Mouse (Mus musculus): ENCODE measurements around the gene Pik3c2b.
"Not testable (repeated sequence)": the region's sequence is repeated elsewhere in the genome, so short reads cannot be mapped to it uniquely, and the experiment has no call there.

Gene Pik3c2b

DNA sequence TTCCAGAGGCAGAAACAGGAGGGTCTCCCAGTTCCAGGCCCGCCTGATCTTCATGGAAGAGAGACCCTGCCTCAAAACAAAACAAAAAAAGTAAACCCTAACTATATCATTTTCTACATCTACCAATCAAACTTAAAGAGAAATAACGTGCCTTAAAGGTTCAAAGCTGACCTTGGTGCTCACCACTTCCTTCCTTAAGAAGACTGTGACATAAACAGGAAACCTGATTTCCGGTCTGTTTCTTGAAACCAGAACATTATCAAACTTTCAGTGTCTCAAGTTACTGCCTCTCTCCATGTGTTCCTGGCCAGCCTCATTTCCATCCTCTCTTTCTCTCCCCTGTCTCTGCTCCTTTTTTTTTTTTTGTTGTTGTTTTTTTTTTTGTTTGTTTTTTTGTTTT lies 15.7 kb upstream of the Pik3c2b start:
- in situ Hi-C loops (cut with MboI; ENCODE audit: low pct_unique_long_range_greater_than_20kb in 1 of 2, low sequenced_read_pairs in 2 of 2, unreplicated experiment in 1 of 2) = no loop called here

DNA sequence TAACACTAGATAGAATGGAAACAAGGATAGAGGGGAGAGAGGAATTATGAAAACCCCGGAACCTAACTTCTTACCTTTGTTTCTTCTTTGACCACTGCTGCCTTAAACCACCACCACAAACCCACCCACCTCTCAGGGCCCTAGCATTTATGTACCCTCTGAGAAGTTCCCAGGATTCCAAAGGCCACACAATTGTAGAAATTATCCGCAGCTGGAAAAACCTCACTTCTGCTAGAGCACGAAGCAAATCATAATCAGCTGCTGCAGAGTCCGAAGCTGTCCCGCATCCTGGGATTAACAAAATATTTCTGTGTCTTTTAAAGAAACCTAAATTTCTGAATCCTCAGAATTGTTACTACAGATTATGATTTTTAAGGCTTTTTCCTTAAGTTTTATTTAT lies 15.0 kb upstream of the Pik3c2b start, which contains the start of gene Mdm4:
TSS of gene Mdm4 (minus strand) at position 101 of the 400 bp plus-strand sequence.
- in situ Hi-C loops (cut with MboI; ENCODE audit: low pct_unique_long_range_greater_than_20kb in 1 of 2, low sequenced_read_pairs in 2 of 2, unreplicated experiment in 1 of 2) = no loop called here

- in situ Hi-C loops (cut with MboI; ENCODE audit: low pct_unique_long_range_greater_than_20kb in 1 of 2, low sequenced_read_pairs in 2 of 2, unreplicated experiment in 1 of 2) = no loop called here
Observed at GRCm38 (mm10) chr1:133032981-133033315, 12.5 kb upstream of the Pik3c2b start.

- in situ Hi-C loops (cut with MboI; ENCODE audit: low pct_unique_long_range_greater_than_20kb in 1 of 2, low sequenced_read_pairs in 2 of 2, unreplicated experiment in 1 of 2) = no loop called here
Observed at GRCm38 (mm10) chr1:133033316-133034090, 12.0 kb upstream of the Pik3c2b start.

DNA sequence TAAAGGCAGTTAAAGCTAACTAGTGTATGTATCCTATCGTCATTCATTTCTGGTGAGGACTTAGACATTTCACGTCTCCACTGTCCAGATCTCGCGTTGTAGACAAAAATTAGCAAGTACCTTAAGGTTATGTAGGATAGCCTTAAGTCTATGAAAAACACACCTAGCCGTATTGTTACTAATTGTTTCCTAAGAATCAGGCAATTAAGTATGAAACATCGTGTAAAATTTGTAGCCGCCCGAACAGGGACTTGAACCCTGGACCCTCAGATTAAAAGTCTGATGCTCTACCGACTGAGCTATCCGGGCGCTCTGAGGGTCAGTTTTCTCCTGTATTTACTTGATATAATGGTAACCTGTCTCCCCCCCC lies 11.4 kb upstream of the Pik3c2b start:
- in situ Hi-C loops (cut with MboI; ENCODE audit: low pct_unique_long_range_greater_than_20kb in 1 of 2, low sequenced_read_pairs in 2 of 2, unreplicated experiment in 1 of 2) = no loop called here

- in situ Hi-C loops (cut with MboI; ENCODE audit: low pct_unique_long_range_greater_than_20kb in 1 of 2, low sequenced_read_pairs in 2 of 2, unreplicated experiment in 1 of 2) = not testable (repeated sequence)
Observed at GRCm38 (mm10) chr1:133034682-133035081, 10.8 kb upstream of the Pik3c2b start.

DNA sequence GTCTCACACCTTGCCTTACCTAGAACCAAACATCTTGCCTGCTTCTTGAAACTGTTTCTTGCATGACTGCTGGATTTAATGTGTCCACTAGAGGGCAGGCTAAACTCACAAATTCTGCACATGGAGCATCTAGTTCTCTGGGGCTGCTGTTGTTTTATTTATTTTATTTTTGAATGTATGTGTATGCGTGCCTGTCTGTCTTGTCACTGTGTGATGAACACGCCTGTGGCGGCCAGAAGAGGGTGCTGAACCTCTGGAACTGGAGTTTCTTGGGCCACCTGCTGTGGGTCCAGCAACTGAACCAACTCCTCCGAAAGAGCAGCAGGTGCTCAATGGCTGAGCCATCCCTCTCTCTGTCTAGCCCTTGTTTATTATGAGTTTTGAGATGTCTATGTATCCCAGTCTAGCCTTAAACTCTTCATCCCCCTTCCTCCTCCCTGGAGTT lies 5.9 kb upstream of the Pik3c2b start:
- in situ Hi-C loops (cut with MboI; ENCODE audit: low pct_unique_long_range_greater_than_20kb in 1 of 2, low sequenced_read_pairs in 2 of 2, unreplicated experiment in 1 of 2) = no loop called here

- in situ Hi-C loops (cut with MboI; ENCODE audit: low pct_unique_long_range_greater_than_20kb in 1 of 2, low sequenced_read_pairs in 2 of 2, unreplicated experiment in 1 of 2) = loop anchor here in 1 of 2 experiments (5.0 to 10.0 kb wide), 2 partner anchors 41 to 309 kb away; partner anchors contain the start of gene Ren1
Observed at GRCm38 (mm10) chr1:133045861-133046440, 484 bp downstream of the Pik3c2b start.

GRCm38 (mm10) chr1:133046441-133046931 lies 1.0 kb downstream of the Pik3c2b start:
- in situ Hi-C loops (cut with MboI; ENCODE audit: low pct_unique_long_range_greater_than_20kb in 1 of 2, low sequenced_read_pairs in 2 of 2, unreplicated experiment in 1 of 2) = loop anchor here in 1 of 2 experiments (5.0 to 10.0 kb wide), 2 partner anchors 41 to 308 kb away; partner anchors contain the start of gene Ren1

- in situ Hi-C loops (cut with MboI; ENCODE audit: low pct_unique_long_range_greater_than_20kb in 1 of 2, low sequenced_read_pairs in 2 of 2, unreplicated experiment in 1 of 2) = loop anchor here in 1 of 2 experiments (5.0 to 10.0 kb wide), 2 partner anchors 40 to 307 kb away; partner anchors contain the start of gene Ren1
Observed at GRCm38 (mm10) chr1:133047575-133047974, 2.1 kb downstream of the Pik3c2b start.

DNA sequence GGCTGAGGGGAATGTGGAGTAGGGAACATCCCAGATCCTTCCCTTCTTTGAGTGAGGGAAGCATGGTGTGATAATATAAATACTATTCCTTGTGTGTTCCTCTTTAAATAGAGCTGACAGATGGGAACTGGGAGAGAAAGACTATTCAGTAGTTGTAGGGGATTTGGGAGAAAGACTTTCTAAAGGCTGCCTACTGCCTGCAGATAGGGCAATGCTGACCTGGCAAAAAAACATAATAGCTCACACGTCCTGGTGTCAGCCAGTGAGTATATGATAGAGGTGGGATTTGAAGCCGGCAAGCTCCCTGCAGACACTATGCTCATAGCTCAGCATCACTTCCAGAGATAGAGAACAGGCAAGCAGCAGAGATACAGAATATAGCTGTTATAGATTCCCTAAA lies 3.2 kb downstream of the Pik3c2b start:
- in situ Hi-C loops (cut with MboI; ENCODE audit: low pct_unique_long_range_greater_than_20kb in 1 of 2, low sequenced_read_pairs in 2 of 2, unreplicated experiment in 1 of 2) = loop anchor here in 1 of 2 experiments (5.0 to 10.0 kb wide), 2 partner anchors 39 to 306 kb away; partner anchors contain the start of gene Ren1

GRCm38 (mm10) chr1:133050001-133050431 lies 4.5 kb downstream of the Pik3c2b start:
- in situ Hi-C loops (cut with MboI; ENCODE audit: low pct_unique_long_range_greater_than_20kb in 1 of 2, low sequenced_read_pairs in 2 of 2, unreplicated experiment in 1 of 2) = loop anchor here in 1 of 2 experiments (5.0 kb wide), 1 partner anchor 37 kb away; no protein-coding TSS in a partner anchor

GRCm38 (mm10) chr1:133051829-133052228 lies 6.4 kb downstream of the Pik3c2b start:
- in situ Hi-C loops (cut with MboI; ENCODE audit: low pct_unique_long_range_greater_than_20kb in 1 of 2, low sequenced_read_pairs in 2 of 2, unreplicated experiment in 1 of 2) = loop anchor here in 1 of 2 experiments (5.0 kb wide), 1 partner anchor 35 kb away; no protein-coding TSS in a partner anchor

- in situ Hi-C loops (cut with MboI; ENCODE audit: low pct_unique_long_range_greater_than_20kb in 1 of 2, low sequenced_read_pairs in 2 of 2, unreplicated experiment in 1 of 2) = loop anchor here in 1 of 2 experiments (5.0 kb wide), 1 partner anchor 34 kb away; no protein-coding TSS in a partner anchor
Observed at GRCm38 (mm10) chr1:133053034-133053433, 7.6 kb downstream of the Pik3c2b start.

GRCm38 (mm10) chr1:133054326-133054725 lies 8.9 kb downstream of the Pik3c2b start:
- in situ Hi-C loops (cut with MboI; ENCODE audit: low pct_unique_long_range_greater_than_20kb in 1 of 2, low sequenced_read_pairs in 2 of 2, unreplicated experiment in 1 of 2) = loop anchor here in 1 of 2 experiments (5.0 kb wide), 1 partner anchor 33 kb away; no protein-coding TSS in a partner anchor

GRCm38 (mm10) chr1:133057345-133058034 lies 12.0 kb downstream of the Pik3c2b start:
- in situ Hi-C loops (cut with MboI; ENCODE audit: low pct_unique_long_range_greater_than_20kb in 1 of 2, low sequenced_read_pairs in 2 of 2, unreplicated experiment in 1 of 2) = no loop called here

DNA sequence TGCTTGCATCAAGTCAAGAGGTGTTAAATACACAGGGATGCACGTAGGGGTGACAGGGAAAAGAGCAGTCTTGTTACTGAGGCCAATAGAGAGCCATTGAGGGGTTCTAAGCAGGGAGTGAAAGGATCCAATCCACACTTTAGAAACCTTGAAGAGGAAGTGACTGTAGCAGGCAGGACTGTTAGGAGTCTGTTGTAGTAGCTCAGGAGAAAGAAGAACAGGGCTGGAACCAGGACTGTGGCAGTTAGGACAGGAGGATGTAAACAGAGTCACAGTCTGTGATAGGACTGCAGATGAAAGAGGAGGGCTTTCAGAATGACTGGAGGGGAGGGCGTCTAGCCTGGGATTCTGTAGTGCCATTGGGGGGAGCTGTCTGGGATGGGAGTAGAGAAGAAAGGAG lies 14.1 kb downstream of the Pik3c2b start:
- in situ Hi-C loops (cut with MboI; ENCODE audit: low pct_unique_long_range_greater_than_20kb in 1 of 2, low sequenced_read_pairs in 2 of 2, unreplicated experiment in 1 of 2) = no loop called here

DNA sequence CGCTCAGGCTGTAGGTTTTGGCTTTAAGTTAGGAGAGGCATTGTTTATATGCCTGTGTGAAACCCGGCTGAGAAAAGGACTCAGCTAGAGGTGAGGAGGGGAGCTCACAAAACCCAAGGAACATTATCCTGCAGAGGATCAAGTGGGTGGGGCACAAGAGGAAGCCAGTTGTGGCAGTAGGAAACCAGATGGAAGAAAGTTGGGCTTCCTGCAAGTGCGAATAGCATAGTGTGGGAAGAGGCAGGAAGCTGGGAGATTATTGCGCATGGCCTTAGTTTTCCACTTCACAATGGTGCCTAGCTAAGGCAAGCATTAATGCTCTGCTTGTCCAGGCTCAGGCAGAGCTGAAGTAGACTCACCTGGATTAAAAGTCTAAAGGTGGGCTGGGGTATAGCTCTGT lies 15.2 kb downstream of the Pik3c2b start:
- in situ Hi-C loops (cut with MboI; ENCODE audit: low pct_unique_long_range_greater_than_20kb in 1 of 2, low sequenced_read_pairs in 2 of 2, unreplicated experiment in 1 of 2) = no loop called here

DNA sequence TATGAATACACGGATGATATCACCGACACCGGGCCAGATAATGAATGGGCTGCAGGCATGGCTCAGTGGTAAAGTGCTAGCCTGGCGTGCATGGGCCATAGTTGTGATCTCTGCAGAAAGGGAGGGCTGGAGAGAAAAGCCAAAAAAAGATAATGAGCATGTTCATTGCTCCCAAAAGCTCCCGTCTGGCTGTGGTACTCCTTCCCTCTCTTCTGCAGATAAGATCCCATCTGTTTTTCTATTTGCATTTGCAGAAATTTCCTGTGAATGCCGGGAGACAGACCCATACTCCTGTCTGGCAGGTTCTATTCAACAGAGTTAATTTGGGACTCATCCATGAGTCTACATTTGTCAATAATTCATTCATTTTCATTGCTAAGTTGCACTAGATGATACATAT lies 17.7 kb downstream of the Pik3c2b start:
- in situ Hi-C loops (cut with MboI; ENCODE audit: low pct_unique_long_range_greater_than_20kb in 1 of 2, low sequenced_read_pairs in 2 of 2, unreplicated experiment in 1 of 2) = no loop called here
